ENCODE assay signal across 23 mouse cellular contexts in genomic region chr4:37566226-37566625, GRCm38 (mm10).
DNase-seq lines count a peak whose midpoint lies in the region; ATAC-seq and TF ChIP-seq lines count a peak whose summit lies in the region.
"Had no signal": no experiment of that assay in that cellular context is flagged by ENCODE, and none has a peak within 500 bp of the region (broad histone marks: within the 10 kb centered on the region; RNA-seq: fewer than 3 reads in every experiment).

No protein-coding gene starts in this region.

- H3K27ac ChIP-seq in embryonic facial prominence, embryonic 14.5 days (replicated peaks; ENCODE audit: low read depth, low read length) = no peak overlapping the region
- H3K27ac ChIP-seq in embryonic facial prominence, embryonic 10.5 days (replicated peaks) = no peak overlapping the region
- H3K27ac ChIP-seq in kidney, embryonic 16.5 days (ENCODE audit: low read length) = no peak overlapping the region
- H3K27ac ChIP-seq in midbrain, postnatal 0 days (ENCODE audit: low read depth, low read length) = no peak overlapping the region

- no peak overlapping the region for H3K9ac ChIP-seq in embryonic facial prominence, embryonic 14.5 days (ENCODE audit: low read depth, low read length)
- no peak overlapping the region for H3K9ac ChIP-seq in kidney, embryonic 16.5 days (replicated peaks; ENCODE audit: low read length)
- no peak overlapping the region for H3K9ac ChIP-seq in midbrain, postnatal 0 days (replicated peaks; ENCODE audit: low read length, poor library complexity, severe bottlenecking)

- WGBS in embryonic facial prominence, embryonic 14.5 days = 84% methylated on average over 1 of the region's 1 CpGs
- 88% methylated on average over 1 of the region's 1 CpGs for whole genome bisulfite sequencing in embryonic facial prominence, embryonic 10.5 days
- WGBS in kidney, embryonic 16.5 days = 85% methylated on average over 1 of the region's 1 CpGs
- WGBS in midbrain, postnatal 0 days = 83% methylated on average over 1 of the region's 1 CpGs

- no peak overlapping the region for H3K4me3 ChIP-seq in embryonic facial prominence, embryonic 14.5 days (ENCODE audit: low read depth, low read length)
- H3K4me3 ChIP-seq in embryonic facial prominence, embryonic 10.5 days = no peak overlapping the region
- H3K4me3 ChIP-seq in kidney, embryonic 16.5 days (ENCODE audit: low read length) = no peak overlapping the region
- no peak overlapping the region for H3K4me3 ChIP-seq in midbrain, postnatal 0 days (ENCODE audit: low read depth, low read length)

- no peaks in the 10 kb centered on the region for H3K36me3 ChIP-seq in embryonic facial prominence, embryonic 14.5 days (ENCODE audit: control insufficient read depth, insufficient read depth, low read length)
- H3K36me3 ChIP-seq in embryonic facial prominence, embryonic 10.5 days (replicated peaks) = no peaks in the 10 kb centered on the region
- H3K36me3 ChIP-seq in kidney, embryonic 16.5 days (ENCODE audit: insufficient read depth, low read length) = no peaks in the 10 kb centered on the region
- H3K36me3 ChIP-seq in midbrain, postnatal 0 days (ENCODE audit: insufficient read depth, low read length) = no peaks in the 10 kb centered on the region
- H3K36me3 ChIP-seq: G1E had no signal

- no peaks in the 10 kb centered on the region for H3K9me3 ChIP-seq in embryonic facial prominence, embryonic 14.5 days (ENCODE audit: control insufficient read depth, low read length)
- no peaks in the 10 kb centered on the region for H3K9me3 ChIP-seq in embryonic facial prominence, embryonic 10.5 days
- H3K9me3 ChIP-seq in kidney, embryonic 16.5 days (ENCODE audit: low read length) = no peaks in the 10 kb centered on the region
- no peaks in the 10 kb centered on the region for H3K9me3 ChIP-seq in midbrain, postnatal 0 days (ENCODE audit: low read length)
- H3K9me3 ChIP-seq: G1E had no signal

- TF ChIP-seq CTCF in midbrain, postnatal 0 days (IDR thresholded peaks at IDR 0.05) = no peak

- H3K27me3 ChIP-seq in embryonic facial prominence, embryonic 14.5 days (replicated peaks; ENCODE audit: control insufficient read depth, insufficient read depth, low read length) = no peaks in the 10 kb centered on the region
- H3K27me3 ChIP-seq in embryonic facial prominence, embryonic 10.5 days (replicated peaks; ENCODE audit: low read depth, poor library complexity, severe bottlenecking) = no peaks in the 10 kb centered on the region
- H3K27me3 ChIP-seq in kidney, embryonic 16.5 days (ENCODE audit: insufficient read depth, low read length) = no peaks in the 10 kb centered on the region
- H3K27me3 ChIP-seq in midbrain, postnatal 0 days (ENCODE audit: insufficient read depth, low read length) = no peaks in the 10 kb centered on the region
- H3K27me3 ChIP-seq: CH12.LX, Patski had no signal

- no peak for ATAC-seq in embryonic facial prominence, embryonic 14.5 days (ENCODE audit: low read depth)
- no peak for ATAC-seq in kidney, embryonic 16.5 days (ENCODE audit: low FRiP score, low TSS enrichment)
- ATAC-seq in midbrain, postnatal 0 days (ENCODE audit: low FRiP score) = no peak
- ATAC-seq: activated CD4-positive, CD25-positive, alpha-beta regulatory T cell, adult 4 months; CD4-positive, CD25-positive, alpha-beta regulatory T cell, adult 4 months; Patski had no signal

- H3K4me1 ChIP-seq in embryonic facial prominence, embryonic 14.5 days (ENCODE audit: control insufficient read depth, insufficient read depth, low read length) = no peaks in the 10 kb centered on the region
- no peaks in the 10 kb centered on the region for H3K4me1 ChIP-seq in embryonic facial prominence, embryonic 10.5 days
- no peaks in the 10 kb centered on the region for H3K4me1 ChIP-seq in kidney, embryonic 16.5 days (ENCODE audit: insufficient read depth, low read length)
- H3K4me1 ChIP-seq in midbrain, postnatal 0 days (ENCODE audit: insufficient read depth, low read length) = no peaks in the 10 kb centered on the region

- no peak overlapping the region for H3K4me2 ChIP-seq in embryonic facial prominence, embryonic 14.5 days (ENCODE audit: low read depth, low read length)
- no peak overlapping the region for H3K4me2 ChIP-seq in kidney, embryonic 16.5 days (replicated peaks; ENCODE audit: low read depth, low read length)
- no peak overlapping the region for H3K4me2 ChIP-seq in midbrain, postnatal 0 days (ENCODE audit: low read depth, low read length, poor library complexity, severe bottlenecking)

- peak; percentile 6 for DNase-seq in embryonic facial prominence, embryonic 14.5 days (ENCODE audit: low spot score)
- DNase-seq in embryonic facial prominence, embryonic 10.5 days (ENCODE audit: low spot score) = no peak
- peak; percentile 38 for DNase-seq in Muller cell, postnatal 12 days (ENCODE audit: inconsistent ontology term)
- DNase-seq in retina, embryonic 14.5 days (ENCODE audit: low spot score) = peak; percentile 74
- peak; percentile 89 for DNase-seq in retina, postnatal 1 day
- DNase-seq in left cerebral cortex, adult 8-10 months (ENCODE audit: low spot score in 2 of 2) = no peak
- DNase-seq in midbrain, postnatal 0 days (ENCODE audit: low spot score) = no peak
- DNase-seq: adrenal gland, adult 2 months; adrenal gland, adult 8-10 months; adrenal gland, postnatal 10 days; adrenal gland, postnatal 14 days; adrenal gland, postnatal 25 days; adrenal gland, postnatal 36 days; B cell, adult 2 months; cerebellum, adult 11 months; cerebellum, adult 11-12 months; cerebellum, adult 18-20 months had no signal

Comparison
In these comparisons a context has a peak if more than half of its experiments do, and no peak if none do; other contexts are left out.
1. DNase-seq: peak in embryonic facial prominence, embryonic 14.5 days (single experiment), Muller cell, postnatal 12 days (single experiment), retina, embryonic 14.5 days (single experiment) and retina, postnatal 1 day (single experiment); none in embryonic facial prominence, embryonic 10.5 days (single experiment), left cerebral cortex, adult 8-10 months (0 of 2) and midbrain, postnatal 0 days (single experiment).